Mouse (Mus musculus) spleen, adult 2 months (tissue): ENCODE measurements around the gene Txndc5.

Experiments used
- CTCF ChIP-seq: fragments of 200-500 bp; IDR thresholded peaks from 2 replicates; pipeline ENCODE4 v1.5.1; 2011; ENCODE audit warnings: mild to moderate bottlenecking, inconsistent platforms; ENCODE audit not compliant: insufficient read depth, insufficient read length, insufficient replicate concordance; ENCODE audit errors: extremely low read depth
- POLR2A ChIP-seq: fragments of 200-500 bp; IDR thresholded peaks from 2 replicates; pipeline ENCODE4 v1.6.1; 2011; ENCODE audit warnings: low read depth, low read length, inconsistent platforms

GRCm38 (mm10) chr13:38533461-38533860, 4.8 kb upstream of the Txndc5 start:
- TF ChIP-seq POLR2A (no peak), CTCF (no peak)
